Mouse (Mus musculus) kidney, postnatal 25 days (tissue): ENCODE measurements at regions not wholly inside any gene's neighbourhood (a gene's known extent, or its start where the extent isn't known, plus 50 kb on each side); places are given as distances from the start of the nearest gene placed in this dataset.

Source experiments
- DNase-seq, 2 experiments: peaks; one replicate each; pipeline ENCODE4 v3.0.0; 2021; ENCODE audit warnings: mixed read lengths in 2 of 2

DNA sequence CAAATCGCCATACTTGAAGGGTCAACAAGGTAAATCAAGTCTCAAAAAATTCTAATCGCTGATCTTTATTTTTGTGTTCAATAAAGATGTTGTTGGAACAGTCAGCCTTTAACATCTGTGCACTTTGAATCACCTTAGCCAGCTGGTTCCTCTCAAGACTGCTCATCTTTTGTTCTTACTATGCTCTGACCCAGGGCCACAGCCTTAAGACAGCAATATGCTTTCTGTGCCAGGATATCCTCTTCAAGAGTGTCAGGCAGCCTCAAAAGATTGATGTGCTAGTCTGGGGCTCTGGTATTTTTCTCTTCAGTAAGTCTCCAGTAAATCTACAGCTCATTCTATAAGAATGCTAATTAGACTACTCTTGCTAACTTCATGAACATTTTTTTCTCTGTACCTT is 199.9 kb downstream of the Dph6 start:
- DNase-seq, result no peak

DNA sequence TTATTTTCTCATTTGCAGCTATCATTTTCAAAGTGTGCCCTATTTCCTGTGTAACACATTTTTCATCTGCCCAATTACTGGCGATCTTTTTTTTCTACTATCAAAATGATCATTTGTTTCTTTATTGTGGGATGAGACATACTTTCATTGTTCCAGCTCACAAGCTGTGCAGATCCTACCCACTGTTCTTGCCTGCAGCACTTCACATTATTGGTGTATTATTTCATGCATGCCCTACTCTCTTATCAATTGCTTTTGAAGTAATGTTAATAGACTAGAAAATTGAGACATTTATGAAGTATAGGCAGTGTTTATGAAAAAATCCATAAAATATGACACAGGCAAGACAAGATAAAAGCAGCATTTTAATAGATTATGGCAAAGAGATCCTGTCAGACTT is 204.6 kb downstream of the Dph6 start:
- no peak for DNase-seq

DNA sequence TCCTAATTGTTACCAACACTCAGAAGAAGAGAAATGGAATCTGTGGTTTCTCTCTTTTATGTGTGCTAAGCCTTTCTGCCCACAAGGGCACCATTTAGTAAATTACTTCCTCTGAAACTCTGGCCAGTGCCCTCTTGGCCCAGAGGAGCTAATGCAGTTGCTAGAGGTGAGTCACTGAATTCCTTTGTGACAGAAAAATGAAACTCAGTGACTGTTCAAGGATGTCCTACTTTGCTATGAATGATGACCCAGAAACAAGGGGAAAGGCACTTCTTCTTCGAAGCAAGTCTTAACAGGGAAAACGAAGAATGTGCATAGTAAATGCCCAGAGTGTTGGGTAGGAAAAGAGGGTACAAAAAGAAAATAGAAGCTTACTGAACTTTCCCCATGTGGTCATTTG is 211.0 kb downstream of the Dph6 start:
- peak; percentile 9 to 41 for DNase-seq

DNA sequence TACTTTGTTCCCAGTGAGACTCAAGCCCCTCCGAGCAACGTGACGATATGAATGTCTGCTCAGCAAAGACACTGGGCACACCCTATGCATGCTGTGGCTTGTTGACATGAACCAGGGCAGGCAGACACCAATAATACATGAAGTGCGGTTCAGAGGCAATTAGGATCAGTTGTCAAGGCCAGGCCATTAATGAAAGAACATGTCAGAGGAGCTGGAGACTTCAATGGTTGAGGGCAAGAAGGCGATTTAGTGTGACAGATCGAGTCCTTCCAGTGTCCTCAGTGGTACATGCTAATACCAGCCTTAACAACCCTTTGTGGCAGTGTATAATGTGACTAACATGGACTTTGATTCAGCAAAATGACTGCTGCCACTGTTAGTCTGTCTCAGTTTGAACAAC is 213.8 kb downstream of the Dph6 start:
- no peak for DNase-seq

DNA sequence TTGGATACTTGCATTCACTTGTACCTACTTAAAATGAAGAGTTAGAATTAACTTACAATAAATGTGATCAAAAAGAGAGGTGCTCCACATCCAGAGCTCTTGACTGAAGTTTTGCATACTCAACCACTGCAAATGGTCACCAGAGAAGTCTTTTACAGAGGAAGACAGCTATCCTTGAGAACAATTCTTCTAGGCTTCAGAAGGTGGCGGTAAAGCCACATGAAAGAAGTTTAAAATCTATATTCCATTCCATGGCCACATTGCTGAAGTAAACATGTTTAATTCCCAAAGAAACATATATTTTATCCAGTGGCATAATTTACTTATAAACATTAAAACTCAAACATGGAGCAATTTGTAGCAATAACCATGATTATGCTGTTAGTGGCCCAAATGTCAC is 215.1 kb downstream of the Dph6 start:
- DNase-seq, result no peak

DNA sequence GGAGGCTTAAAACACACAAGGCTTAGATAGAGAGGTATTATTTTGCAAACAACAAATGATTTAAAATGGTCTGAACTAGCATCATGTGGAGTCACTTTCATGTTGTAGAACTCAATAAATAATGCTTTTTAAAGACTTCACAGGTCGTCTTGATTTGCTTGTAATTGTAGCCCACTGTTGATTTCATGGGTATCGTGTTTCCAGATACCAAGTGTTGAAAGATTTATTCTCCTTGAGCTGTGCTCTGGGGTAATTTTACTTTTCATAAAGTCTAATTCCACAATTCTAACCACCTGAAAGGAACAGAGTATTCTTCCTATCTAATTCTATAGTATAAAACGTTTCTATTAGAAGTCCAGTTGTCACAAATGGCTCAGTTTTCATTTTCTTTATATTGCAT is 216.7 kb downstream of the Dph6 start:
- DNase-seq, result no peak

DNA sequence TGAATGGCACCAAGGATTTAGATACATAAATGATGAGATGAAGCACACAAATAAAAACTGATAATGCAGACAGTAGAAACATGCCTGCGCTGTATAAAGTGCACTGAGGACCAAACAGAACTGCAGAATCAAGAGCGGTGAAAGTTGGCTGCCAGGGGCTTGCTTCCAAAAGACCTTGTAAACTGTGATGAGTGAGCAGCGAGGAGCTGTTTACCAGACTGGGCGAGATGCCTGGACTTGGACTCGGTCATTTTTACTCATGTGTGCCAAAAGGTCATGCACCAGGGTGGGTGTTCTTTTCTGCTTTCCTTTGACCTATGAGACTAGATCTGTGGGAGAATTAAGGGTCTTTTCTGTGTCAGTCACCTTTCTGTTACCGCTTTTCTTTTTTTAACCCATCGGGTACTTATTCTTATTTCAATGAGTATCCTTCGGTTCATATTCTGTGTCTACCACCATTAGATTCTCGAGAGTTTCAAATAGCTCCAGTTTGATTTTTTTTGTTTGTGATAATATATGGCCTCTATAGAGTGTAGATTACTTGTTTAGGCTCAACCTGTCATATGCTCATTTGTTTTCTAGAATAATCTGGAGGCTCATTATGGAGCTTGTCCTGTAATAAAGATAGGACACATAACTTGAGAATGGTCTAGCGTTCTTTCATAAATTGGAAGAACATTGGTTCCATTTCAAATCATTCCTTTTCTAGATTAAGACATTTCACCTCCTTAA is 226.3 kb upstream of the Zfp770 start:
- peak; percentile 15 to 41 for DNase-seq

DNA sequence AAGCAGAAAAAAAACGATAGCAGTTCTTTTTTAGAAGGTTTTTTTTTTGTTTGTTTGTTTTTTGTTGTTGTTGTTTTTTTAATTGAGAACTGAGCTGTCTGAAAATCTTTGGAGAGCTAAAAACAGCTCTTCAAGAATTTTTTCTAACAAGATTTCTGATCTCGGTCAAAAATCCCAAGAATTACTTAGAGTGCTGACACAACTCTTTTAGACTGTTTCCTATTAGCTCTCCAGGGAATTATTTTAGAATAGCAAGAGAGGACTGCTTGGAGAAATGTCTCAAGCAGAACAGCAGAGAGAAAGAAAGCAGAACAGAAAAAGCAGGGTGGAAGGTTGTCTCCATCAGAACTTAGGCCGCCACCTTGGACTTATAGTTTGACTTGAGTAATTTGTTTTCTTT is 218.1 kb upstream of the Zfp770 start:
- DNase-seq, result no peak

DNA sequence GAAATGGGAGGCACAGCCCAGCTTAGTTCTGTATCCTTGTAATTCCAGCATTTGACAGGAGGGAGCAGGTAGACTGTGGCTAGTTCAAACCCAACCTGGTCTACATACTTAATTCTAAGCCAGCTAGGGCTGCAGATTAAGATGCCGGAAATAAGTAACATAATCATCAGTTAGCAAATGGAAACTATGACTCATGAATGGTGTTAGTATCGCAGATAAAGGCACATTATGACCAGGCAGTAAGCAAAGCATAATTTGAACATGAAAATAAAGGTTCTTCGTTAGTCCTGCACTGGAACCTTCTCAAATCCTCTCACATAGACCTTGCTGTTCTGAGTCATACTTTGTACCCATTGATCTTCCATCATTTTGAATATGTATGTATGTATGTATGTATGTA is 211.7 kb upstream of the Zfp770 start:
- no peak for DNase-seq

DNA sequence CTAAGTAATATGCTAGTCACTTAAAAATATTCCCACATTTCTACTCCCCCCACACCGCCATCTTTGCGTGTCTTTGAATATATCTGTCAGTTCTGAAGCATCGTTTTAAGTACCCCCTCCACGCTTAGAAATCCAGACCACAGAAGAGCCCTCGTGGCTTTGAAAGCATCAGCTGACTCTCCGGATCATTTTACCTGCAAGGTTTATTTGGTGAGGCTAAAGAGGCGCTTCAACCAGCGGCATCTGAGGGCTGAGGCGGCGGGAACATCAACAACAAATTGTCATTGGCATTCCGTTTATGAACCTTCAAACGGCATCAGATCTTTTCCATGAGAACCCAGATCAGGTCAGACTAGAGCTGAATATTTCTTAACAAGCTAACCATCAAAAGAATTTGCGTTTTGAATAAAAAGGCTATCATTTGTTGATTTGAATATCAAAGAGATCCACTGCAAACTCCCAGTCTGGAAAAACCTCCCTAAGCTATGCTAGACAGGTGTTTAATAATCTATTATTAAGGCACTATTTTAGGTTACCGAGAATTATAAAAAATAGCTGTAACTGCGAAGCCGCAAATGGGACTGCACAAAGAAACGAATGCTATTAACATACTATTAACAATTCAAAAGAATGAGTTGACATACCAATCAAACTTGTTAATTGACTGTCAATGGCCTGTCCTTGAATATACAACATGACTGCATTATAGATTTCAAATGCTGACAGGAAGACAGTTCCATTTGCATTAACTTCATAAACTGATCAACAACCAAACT is 210.9 kb upstream of the Zfp770 start:
- no peak for DNase-seq

DNA sequence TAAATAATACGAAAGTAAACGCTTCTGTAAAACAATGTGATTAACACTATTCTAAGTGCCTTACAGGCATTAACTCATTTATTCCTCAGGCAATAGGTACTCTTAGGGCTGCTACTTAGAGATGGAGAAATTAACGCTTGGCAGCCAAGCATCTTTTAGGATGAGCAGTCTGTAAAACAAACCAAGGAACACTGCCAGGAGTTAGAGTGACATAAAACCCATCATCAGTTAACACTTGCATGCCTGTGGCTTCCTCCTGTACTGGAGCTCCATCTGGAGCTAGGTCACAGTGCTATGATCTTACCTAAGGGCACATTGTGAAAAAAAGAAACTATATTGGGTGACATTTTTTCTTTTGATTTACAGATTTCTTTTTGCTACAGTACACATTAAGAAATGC is 209.4 kb upstream of the Zfp770 start:
- no peak for DNase-seq

DNA sequence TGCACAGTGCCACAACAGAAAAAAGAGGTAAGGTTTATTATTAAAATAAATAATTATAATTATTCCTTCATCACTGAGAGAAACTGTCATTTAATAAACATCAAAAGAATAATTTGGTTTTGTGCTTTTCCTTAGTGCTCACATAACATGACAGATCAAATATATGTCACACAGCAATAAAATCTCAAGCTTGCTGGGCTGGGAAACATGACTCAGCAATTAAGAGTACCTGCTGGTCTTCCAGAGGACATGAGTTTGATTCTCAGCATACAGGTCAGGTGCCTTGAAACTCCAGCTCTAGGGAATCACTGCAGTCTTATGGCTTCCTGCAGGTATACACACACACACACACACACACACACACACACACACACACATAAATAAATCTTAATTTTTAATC is 208.3 kb upstream of the Zfp770 start:
- no peak for DNase-seq

DNA sequence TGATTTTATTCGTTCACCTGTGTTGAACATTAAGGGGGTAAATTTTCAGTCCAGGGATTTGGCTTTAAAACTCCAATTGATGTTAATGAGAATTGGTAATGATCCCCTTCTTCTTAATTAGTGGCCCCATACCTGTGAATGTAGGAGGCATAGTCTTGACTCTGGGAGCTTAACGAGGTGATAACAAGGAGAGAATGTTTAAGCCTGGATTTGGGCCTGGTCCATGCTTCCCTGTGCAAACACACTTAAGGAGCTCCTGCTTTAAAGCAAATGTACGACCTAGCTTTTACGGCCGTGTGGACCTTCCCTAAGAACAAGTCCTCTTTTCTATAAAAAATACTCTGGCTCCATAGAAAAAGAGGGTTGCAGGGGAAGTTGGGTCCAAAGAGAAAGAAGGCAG is 206.1 kb upstream of the Zfp770 start:
- no peak for DNase-seq

DNA sequence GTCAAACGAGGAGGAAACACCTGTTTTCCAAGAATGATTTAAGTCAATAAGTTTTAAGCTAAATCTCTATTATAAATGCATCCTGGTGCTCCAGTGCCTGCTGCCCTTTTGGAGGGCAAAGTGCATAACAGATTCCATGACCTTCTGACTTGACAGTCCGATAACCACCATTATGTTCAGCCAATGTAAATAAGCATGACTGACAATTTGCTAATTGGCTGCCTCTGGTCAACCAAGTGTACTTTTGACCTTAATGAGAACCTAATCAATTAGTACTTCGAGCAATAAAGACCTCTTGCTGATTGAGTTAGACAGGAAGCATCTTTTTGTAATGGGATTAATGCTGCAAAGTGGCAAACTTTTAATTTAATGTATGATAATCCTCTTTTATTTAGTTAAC is 183.3 kb upstream of the Zfp770 start:
- no peak for DNase-seq

DNA sequence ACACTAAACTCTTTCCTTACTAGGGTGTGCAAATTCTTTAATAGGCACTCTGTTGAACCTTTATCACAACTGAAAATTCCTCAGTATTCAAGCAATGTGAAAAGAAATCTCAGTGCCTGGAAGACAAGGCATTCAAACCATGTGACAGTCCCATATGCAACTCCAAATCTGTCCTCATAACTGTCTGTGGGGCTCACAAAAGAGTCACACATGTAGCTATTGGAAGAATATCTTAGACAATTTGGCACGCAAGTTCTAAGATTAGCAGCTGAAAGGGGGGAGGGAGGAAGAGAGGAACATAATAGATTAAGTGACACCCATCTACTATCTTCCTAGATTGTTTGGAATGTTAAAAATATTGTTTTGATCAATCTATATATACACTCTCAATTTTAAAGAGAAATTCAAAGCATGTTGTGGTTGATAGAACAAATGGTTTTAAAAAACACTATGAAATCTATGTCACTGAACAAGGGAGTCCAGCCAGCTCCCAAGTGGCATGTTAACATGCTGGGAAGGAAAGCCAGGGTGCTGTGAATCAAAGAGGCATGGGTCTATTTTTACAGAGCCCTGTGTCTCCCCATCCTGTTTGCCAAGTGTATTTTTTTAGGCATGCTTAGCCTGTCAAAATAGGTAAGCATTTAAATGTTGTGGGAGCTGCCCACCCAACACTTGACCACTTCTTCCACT is 177.7 kb upstream of the Zfp770 start:
- DNase-seq, result no peak

DNA sequence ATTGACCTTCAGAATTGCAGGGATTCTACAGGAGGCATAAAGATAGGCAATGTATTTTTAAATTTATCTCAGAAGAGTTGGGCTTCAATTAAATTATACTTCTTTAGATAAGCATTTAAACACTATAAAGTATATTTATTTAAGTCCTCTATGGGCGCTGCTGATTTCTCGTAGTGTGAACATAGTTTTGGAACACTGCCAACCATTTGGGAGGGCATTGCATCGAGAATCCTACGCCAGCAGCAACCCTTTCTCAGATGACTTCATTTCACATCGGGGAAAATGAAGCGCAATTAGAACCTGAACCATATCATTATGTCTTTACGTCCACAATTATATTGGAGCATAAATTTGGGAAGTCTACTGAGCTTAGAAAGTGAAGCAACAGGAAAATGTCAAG is 172.2 kb upstream of the Zfp770 start:
- DNase-seq, result no peak

DNA sequence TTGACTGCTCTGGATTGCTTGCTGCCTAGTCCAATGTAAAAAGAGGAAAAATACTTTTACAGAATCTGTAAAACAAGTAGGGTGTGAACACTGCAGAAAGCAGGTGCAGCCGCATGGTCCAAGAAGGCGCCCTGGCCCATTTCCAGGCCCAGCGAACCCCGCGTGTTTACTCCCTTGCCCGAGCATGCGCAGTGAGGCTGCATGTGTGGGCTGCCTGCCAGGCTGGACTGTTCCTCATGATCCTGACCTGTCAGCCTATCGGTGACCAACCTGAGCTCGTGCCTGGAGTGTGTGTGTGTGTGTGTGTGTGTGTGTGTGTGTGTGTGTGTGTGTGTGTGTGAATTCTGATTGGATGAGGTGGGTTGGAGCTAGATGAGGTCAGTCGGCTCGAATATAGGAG is 152.6 kb upstream of the Zfp770 start:
- peak; percentile 1 to 33 for DNase-seq

DNA sequence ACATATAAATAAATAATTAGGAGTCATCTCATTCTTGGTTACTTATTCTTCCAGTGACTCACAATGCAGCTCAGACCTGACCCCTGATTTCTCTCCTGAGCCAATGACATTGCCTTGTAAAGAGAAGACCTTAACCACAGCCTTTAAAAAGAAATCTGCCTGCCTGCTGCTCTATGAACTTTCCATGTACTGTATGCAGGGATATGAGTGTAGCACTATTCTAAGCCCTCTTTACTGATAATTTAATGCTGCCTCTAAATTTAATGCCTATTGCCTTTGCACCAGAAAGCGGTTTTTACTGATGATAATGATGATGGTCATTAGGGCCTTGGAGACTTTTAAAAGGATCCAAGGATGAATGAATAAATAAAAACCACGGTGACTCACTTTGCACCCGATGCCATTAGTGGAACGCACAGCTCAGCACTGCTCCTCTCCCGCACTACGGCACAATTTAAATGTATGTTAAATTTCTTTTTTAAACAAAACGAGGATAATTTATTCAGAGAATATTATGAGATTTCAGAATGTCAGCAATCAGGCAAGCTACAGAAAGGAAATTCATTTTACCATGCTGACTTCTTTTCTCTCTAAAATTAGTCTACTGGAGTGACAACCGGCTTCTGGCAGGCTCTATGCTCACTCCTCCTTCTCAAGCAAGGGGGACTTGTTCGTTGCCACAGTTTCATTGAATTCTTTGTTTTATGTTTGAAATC is 139.5 kb upstream of the Zfp770 start:
- DNase-seq, result no peak

DNA sequence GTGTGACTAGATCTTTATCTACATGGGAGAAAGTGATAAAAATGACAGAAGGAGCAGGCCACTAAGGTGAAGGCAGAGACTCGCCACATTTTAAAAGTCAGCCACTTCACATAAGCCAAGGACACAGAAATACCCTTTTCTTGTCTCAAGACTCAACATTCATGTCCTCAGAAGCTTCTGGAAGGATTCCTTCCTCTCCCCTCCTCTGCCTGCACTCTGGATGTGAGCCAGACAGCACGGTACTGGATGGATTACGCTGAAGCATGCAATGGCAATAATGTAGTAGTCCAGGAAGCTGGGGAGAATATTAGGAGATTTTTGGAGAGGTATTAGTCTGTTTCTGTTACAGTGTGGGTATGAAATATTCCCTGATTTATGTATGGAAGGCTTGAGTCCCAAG is 100.5 kb upstream of the Zfp770 start:
- DNase-seq, result peak in 1 of 2 experiments; percentile 8

DNA sequence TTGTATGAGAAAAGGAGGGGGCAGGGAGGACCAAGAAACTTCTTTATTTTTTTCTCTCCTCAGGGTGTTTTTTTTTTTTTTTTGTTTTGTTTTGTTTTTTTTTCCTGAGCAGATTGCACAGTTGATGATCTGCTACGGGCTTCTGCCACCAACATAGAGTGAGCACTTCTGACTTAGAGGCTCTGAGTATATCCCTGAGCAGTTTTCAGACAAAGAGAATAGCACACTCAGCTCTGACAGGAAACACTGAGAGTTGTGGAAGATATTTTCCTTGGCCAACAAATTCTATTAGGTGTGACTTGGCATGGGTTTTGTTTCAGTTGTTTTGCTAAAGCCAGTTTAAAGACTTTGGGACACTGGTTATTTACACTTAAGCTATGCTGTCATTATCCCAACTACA is 93.8 kb upstream of the Zfp770 start:
- no peak for DNase-seq

DNA sequence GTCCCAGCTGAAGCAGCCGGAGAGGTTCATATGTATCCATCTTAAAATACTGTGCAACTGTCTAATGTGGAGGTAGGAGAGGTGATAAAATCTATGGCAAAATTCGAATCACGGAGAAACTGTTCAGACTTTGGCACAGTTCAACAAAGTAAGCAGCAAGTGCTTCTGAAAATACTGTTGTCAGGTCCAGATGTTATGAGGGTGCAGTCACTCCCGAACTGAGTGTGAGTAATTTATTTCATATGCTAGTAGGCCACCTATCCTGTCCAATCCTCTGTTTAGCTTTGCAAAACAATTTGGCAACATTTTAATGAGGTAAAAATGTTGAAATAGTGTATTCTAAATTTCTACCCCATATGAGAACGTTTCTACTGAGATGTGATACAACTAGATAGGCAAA is 90.1 kb upstream of the Zfp770 start:
- DNase-seq, result no peak

DNA sequence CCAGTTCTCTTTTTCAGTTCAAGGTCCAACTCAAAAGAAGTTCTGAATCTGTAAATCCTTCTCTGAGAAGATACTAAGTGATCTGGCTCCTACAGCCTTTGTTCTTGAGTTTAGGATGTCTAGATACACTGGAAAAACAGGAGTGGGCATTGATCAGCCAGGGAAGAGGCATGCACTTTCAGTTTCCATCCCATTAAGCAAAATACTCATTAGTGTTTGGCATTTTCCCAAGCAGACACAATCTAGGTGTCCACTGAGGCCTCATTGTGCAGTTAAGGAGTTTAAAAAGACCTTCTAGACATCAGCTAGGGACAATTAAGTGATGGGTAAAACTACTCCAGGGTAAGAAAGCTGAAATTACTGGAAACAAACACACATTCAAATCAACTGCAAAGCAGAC is 74.3 kb upstream of the Zfp770 start:
- DNase-seq, result no peak

DNA sequence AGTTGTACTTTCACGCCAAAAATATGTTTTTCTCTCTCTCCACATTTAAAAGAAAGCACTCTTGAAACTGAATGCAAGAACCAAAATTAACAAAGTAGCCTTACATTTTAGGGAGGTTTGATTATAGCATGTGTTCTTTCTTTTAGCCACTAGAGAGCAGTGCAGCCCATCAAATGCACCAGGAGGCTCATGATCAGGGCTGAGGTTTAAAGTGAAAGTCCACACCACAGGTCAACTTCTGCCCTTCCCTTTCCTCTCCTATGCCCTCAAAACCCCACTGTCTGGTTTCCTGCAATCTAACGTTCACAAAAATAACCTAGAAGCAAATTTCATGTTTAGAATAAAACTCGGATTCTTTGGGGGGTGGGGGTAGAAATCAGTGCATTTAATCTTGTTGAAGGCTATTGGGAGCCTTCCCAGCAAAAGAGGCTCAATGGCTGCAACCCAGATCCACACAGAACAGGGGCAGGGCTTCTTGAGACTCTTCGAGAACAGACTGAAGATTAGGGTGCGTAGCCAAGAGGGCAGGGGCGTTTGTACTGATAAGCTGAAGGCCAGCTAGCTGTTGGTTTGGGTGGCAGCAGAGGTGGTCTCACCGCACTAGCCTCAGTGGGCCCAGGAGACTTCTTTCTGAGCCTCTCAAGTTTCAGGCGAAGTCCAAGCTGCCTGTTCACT is 59.3 kb upstream of the Zfp770 start:
- peak; percentile 51 to 57 for DNase-seq
